Mouse (Mus musculus) cerebellum, postnatal 10 days (tissue): ENCODE results near the gene Wdr44.
"Not testable (repeated sequence)": the region's sequence is repeated elsewhere in the genome, so short reads cannot be mapped to it uniquely, and the experiment has no call there.

Source experiments
- DNase-seq, 2 experiments: peaks; one replicate each; pipeline ENCODE4 v3.0.0; 2021; ENCODE audit warnings: mixed read lengths in 2 of 2

Gene Wdr44

GRCm38 (mm10) chrX:23692722-23693442 is at the start of gene Wdr44:
Wdr44 (plus strand) TSS chrX:23693051.
- peak; percentile 95 to 97 for DNase-seq

- DNase-seq: no peak
Observed at GRCm38 (mm10) chrX:23648371-23648770, 44.5 kb upstream of the Wdr44 start.

- no peak for DNase-seq
Observed at GRCm38 (mm10) chrX:23662216-23662615, 30.6 kb upstream of the Wdr44 start.

- DNase-seq: no peak
Observed at GRCm38 (mm10) chrX:23673193-23673592, 19.7 kb upstream of the Wdr44 start.

GRCm38 (mm10) chrX:23675450-23675849 is 17.4 kb upstream of the Wdr44 start:
- DNase-seq: no peak

- no peak for DNase-seq
Observed at GRCm38 (mm10) chrX:23676583-23676982, 16.3 kb upstream of the Wdr44 start.

- no peak for DNase-seq
Observed at GRCm38 (mm10) chrX:23677511-23677910, 15.3 kb upstream of the Wdr44 start.

GRCm38 (mm10) chrX:23692336-23692721 is 522 bp upstream of the Wdr44 start:
- DNase-seq: peak; percentile 5 to 15

- peak in 1 of 2 experiments; percentile 1 for DNase-seq
Observed at GRCm38 (mm10) chrX:23693443-23694400, 871 bp downstream of the Wdr44 start.

GRCm38 (mm10) chrX:23694588-23694987 is 1.7 kb downstream of the Wdr44 start:
- no peak for DNase-seq

GRCm38 (mm10) chrX:23695109-23695508 is 2.3 kb downstream of the Wdr44 start:
- DNase-seq: no peak

- no peak for DNase-seq
Observed at GRCm38 (mm10) chrX:23697346-23697745, 4.5 kb downstream of the Wdr44 start.

- no peak for DNase-seq
Observed at GRCm38 (mm10) chrX:23699023-23699422, 6.2 kb downstream of the Wdr44 start.

- DNase-seq: no peak
Observed at GRCm38 (mm10) chrX:23717247-23717646, 24.4 kb downstream of the Wdr44 start.

- no peak for DNase-seq
Observed at GRCm38 (mm10) chrX:23727463-23727862, 34.6 kb downstream of the Wdr44 start.

GRCm38 (mm10) chrX:23754671-23755070 is 61.8 kb downstream of the Wdr44 start:
- DNase-seq: no peak

GRCm38 (mm10) chrX:23767849-23768248 is 75.0 kb downstream of the Wdr44 start:
- no peak for DNase-seq

- no peak for DNase-seq
Observed at GRCm38 (mm10) chrX:23807125-23807524, 114.3 kb downstream of the Wdr44 start.

- no peak for DNase-seq
Observed at GRCm38 (mm10) chrX:23810365-23810764, 117.5 kb downstream of the Wdr44 start.

GRCm38 (mm10) chrX:23813287-23813686 is 120.4 kb downstream of the Wdr44 start:
- DNase-seq: peak in 1 of 2 experiments; percentile 1

GRCm38 (mm10) chrX:23822885-23823284 is 130.0 kb downstream of the Wdr44 start:
- not testable (repeated sequence) for DNase-seq

GRCm38 (mm10) chrX:23823398-23824023 is 130.7 kb downstream of the Wdr44 start:
- peak in 1 of 2 experiments; percentile 7 for DNase-seq

- not testable (repeated sequence) for DNase-seq
Observed at GRCm38 (mm10) chrX:23833784-23834183, 140.9 kb downstream of the Wdr44 start.
